Mouse (Mus musculus): Measurements from ENCODE around the gene Srgap3.
"Not testable (repeated sequence)": the region's sequence is repeated elsewhere in the genome, so short reads cannot be mapped to it uniquely, and the experiment has no call there.

Gene Srgap3

DNA sequence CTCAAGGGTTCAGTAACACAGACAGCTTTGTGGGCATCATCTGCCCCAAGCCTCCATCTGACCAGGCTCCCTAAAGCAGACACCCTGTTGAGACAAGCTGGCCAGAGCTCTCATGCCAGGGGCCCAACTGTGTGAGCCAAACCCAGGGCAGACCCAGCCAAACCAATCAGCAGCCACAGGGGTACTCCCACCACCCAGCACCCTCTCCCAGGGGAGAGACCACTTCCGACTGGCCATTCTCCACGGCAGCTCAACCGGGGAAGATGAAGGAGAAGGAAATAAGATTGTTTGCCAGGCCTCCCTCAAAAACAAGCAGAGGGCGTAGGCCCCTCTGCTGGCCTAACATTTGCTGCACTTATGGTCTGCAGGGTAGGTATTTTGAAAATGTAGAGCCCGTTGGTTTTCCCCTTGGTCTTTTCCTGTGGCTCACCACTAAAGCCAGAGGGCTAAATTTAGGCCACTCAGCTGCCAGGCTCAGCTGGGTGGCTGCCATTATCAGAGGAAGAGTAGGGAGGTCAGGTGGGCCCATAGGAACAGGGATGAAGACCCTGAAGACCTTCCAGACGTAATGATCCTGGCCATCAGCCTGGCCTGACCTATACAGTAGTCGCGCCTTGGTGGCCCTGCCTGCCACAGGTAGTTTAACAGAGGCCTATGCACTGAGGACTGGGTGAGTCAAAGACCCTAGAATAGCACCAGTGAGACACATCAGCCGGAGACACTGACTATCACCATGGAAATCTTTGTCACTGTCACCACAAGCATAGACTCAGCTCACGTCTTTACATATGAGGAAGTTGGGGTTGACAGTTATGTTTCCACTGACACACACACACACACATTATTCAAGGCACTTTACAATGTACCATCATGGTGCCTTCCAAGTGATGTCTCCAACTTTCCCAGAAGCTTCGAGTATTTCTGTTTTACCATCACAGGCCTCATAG is 85.4 kb downstream of the Srgap3 start:
- DNase-seq (ENCODE audit: low read depth, low spot score) = no peak

DNA sequence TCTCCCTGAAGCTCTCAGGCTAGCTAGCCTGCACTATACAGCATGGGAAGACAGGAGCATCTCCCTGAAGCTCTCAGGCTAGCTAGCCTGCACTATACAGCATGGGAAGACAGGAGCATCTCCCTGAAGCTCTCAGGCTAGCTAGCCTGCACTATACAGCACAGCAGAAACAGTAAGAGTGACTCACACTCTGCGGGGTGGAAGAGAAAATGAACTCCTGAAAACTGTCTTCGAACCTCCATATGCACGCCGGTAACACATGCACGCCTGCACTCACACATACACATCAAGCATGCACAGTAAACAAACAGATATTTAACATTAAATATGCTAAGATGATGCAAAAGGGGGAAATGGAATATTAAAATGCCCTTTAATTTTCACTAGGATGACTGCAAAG is 86.8 kb downstream of the Srgap3 start:
- not testable (repeated sequence) for DNase-seq (ENCODE audit: low read depth, low spot score)

DNA sequence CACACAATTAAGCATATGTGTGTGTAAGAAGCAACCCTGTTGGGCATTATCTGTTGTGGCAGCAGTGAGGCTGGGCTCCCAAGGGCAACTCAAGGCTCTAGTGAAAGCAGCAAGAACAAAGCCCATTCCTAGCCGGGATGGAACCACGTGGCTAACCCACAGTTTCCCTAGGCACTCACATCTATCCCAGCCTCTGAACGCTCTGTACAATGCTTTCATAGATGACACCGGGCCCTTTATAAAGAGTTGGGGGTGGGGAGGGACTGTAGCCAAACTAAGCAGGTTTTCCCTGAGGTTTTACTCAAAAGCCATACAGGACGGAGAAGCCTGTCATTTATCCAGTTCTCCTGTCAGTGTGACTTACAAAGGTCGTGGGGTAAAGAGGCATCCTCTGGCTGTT is 90.0 kb downstream of the Srgap3 start:
- no peak for DNase-seq (ENCODE audit: low read depth, low spot score)

DNA sequence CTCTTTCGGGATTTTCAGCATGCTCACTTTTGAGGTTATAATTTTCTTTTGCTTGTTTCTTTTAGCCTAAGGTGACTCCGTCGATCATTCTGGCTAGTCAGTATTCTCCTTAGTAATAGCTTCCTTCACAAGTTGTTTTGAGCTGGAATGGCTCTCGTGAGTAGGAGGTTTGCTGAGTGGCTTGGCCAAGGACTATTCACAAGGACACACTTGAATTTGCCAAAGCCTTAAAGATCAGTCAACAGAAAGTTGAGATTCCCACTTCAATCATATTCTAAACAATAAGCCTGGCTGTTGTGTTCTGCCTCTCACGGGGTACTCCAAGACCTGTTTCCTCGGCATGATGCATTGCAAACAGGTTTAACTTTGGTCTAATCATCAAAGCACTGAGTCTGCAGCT is 91.9 kb downstream of the Srgap3 start:
- DNase-seq (ENCODE audit: low read depth, low spot score) = no peak

DNA sequence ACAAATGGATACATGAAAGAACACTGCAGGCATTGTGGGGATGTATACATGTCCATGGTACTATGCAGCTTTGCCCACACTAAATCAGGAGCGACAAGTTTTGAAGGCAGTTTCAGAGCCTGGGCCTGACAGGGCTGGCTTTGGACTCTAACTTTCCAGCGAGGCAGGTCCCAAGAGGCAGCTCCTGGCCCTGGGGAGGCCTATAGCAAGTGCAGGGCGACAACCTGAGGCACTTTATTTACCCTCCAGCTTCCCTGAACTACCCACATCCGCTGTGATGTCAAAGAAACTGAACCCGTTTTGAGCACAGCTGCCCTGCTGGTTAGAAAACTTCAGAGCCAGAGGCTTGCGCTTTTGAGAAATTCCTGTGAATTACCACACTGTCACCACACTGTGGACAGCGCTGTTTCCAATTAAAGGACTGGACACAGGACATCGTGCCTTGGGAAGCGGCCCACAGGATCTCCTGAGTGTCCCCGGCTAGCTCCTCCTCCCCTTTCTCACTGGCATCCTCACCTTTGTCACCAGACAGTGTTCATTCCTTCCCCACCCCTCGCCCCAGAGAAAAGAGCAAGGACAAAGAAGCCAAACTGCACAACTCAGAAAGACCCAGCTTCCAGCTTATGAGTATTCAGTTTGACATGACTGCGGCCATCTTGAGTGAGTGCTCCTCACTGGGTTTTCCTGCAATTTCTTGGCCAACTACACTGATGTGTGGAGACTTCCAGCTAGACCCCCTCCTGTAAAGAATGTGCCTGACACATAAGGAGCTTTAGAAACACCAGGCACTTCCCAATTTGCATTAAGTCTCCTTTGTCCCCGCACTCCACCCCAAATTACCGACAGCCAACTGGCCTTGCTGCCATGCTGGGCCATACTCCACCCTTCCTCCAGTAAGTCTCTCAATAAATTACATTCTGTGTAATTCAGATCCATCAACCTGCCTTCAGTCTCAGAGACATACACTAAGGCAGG is 94.5 kb downstream of the Srgap3 start:
- no peak for DNase-seq (ENCODE audit: low read depth, low spot score)

DNA sequence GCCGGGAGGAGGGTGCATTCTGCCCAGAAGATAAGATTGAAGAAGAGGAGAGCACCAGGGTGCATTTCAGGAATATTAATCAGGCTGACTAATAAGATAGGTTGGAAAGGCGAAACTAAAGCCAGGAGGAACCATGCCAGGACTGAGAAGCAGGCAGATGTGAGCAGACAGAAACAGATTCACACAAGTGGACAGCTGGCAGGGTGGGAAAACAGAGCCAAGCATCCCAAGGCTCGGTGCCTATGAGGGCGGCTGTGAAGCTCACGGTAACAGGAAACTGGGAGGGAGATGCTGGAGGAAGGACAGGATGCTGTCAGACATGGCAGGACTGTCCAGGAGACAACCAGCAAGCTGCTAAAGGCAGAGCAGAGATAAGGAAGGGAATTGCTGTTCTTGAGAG is 96.3 kb downstream of the Srgap3 start:
- no peak for DNase-seq (ENCODE audit: low read depth, low spot score)

DNA sequence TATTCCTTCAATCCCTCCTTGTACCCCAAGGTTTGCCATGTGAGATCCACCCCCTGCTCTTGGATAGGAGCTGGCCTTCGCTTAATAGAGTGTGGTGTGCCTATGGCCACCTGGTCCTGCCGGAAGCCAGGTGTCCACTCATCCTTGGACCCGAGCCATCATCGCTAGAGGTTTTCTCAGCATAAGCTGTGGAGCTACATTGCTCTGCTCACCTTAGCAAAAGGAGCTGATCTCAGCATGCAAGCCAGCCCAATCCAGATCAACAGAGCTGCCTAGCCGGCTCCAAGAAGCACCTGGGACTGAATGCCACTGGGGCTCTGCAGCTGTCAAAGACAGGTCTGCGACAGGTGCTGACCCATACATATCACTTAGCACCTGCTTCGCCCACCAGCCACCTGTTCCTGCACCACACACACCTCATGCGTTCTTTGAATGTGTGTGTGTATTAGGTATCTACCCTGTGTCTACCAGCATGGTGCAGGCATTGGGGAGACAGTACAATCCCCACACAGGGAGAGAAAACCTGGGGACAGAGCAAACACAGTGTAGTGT is 98.4 kb downstream of the Srgap3 start:
- no peak for DNase-seq (ENCODE audit: low read depth, low spot score)

DNA sequence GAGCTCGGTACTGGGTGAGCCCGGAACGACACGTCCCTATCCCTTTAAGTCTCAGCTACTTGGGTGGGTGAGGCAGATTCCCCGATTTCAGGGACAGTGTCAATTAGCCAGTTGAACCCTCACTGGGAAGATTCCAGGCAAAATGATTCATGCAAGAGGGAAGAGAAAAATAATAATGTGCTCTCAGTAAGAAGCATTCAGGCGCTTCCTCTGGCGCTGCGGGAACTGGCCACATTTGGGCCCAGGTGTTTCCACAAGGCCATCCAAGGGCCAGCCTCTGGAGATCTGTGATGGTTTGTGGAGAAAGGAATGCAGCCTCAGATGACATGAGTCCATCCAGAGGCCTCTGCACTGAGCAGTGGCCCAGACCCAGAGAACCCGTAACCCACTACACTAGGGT is 100.2 kb downstream of the Srgap3 start:
- DNase-seq (ENCODE audit: low read depth, low spot score) = no peak

DNA sequence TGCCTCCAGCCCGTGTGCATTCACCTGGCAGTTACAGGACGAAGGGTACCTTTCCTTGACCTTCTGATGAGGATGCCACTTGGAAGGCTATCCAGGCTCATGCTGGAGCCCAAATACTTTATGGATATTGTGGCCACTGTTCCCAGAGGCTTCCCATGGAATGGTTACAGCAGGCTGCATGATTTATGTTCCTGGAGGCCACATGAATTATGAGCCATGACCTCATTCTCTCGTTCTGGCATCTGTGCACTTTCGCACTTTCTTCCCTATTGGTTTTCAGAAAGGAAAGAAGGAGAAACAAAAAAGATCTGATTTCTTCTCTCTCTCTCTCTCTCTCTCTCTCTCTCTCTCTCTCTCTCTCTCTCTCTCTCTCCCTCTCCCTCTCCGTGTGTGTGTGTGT is 104.6 kb downstream of the Srgap3 start:
- no peak for DNase-seq (ENCODE audit: low read depth, low spot score)

DNA sequence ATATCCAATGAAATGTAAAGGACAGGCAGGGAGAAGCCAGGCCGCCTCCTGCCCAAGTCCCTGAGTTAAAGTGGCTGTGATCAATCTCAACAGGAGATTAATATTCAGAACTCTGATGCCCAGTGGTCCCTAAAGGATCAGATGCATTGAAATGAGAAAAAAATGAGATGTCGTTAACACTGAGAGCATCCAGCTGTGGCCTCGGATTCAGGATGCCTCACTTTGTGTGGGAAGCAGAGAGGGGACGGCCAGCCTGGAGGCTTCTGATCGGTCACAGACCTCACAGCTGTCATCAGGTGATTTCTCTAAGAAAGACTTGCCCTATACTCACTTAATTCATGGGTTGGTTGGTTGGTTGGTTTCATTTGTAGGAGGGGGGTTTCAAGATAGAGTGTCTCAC is 106.7 kb downstream of the Srgap3 start:
- no peak for DNase-seq (ENCODE audit: low read depth, low spot score)

DNA sequence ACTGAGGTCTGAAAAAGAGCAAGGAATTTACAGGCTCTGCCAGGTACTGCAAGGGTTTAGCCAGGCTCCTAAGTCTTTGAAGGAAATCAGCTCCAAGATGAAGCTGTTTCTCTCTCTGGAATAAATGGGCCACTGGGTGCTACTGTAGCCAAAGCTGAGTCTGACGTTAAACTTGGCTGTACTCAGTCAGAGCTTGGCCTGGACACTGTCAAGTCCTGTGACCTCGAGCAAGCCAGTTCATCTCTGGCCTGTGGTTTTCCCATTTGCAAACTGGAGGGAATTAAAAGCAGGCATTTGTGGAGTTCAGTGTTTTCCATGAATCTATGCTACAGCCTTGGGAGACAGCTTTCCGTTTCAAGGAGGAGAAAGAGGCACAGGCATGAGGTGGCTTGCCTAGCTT is 107.7 kb downstream of the Srgap3 start:
- DNase-seq (ENCODE audit: low read depth, low spot score) = no peak

DNA sequence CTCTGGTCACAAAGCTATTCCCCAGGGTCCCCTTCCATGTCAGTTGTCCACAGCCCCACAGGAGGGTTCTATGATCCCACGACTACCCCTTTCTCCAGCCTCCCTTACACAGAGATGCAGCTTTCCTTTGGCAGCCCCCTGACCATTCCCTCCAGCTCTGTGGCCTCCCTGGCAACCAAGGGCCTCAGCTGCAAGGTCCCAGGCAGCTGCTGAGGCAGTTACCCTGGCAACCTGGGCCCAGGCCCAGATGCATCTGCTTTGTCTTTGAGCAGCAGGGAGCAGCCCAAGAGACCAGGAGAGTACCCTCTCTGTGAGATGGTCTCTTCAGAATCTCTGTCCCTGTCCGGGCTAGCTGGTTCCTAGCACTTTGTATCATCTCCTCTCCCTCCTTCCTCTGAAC is 108.2 kb downstream of the Srgap3 start:
- DNase-seq (ENCODE audit: low read depth, low spot score) = no peak

DNA sequence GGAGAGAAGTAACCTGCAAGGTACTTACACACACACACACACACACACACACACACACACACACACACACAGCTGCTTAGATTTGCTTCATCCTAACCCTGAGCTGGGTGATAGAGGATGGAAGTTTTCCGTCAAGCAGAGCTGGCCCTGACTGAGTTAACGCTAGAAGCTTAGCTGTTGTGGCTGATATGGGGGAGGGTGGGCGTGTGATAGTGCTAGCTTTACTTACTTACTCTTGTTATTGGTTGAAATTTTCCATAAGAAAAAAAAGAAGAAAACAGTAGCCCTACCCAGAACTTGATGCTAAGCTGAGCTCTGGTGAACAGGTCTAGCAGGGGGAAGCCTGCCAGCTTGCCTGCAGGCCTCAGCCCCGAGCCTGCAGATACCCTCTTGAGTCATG is 110.4 kb downstream of the Srgap3 start:
- DNase-seq (ENCODE audit: low read depth, low spot score) = no peak

DNA sequence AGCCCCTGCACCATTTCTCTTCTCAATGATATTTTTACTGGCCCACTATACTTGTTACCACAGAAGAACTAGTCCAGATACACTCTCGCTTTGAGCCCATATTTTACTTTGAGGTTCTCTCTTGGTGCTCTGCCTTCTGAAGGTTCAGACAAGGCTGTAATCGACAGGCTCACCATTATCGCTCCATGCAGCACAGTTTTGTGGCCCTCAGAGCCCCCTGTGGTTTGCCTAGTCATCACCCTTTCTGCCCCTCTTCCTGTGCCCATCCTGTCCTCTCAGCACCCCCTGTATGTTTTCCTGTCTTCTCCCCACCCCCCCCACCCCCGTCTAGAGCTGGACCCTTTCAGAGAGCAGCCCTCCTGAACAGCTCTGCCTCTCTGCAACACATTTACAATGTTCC is 111.7 kb downstream of the Srgap3 start:
- no peak for DNase-seq (ENCODE audit: low read depth, low spot score)

DNA sequence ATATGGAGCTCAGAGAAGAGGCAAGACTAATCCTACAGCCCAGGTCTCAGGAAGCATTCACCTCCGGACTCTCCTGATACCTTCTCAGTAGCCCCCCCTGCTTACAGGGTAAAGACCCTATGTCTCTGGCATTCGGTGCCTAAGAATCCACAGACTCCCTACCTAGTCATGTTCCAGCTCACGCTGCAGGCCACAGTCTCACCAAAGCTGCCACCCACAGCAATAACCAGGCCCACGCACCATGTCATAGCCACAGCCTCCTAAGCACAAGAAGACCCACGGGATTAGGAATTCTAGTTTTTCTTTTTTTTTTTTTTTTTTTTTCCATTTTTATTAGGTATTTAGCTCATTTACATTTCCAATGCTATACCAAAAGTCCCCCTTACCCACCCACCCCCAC is 112.6 kb downstream of the Srgap3 start:
- DNase-seq (ENCODE audit: low read depth, low spot score) = no peak

DNA sequence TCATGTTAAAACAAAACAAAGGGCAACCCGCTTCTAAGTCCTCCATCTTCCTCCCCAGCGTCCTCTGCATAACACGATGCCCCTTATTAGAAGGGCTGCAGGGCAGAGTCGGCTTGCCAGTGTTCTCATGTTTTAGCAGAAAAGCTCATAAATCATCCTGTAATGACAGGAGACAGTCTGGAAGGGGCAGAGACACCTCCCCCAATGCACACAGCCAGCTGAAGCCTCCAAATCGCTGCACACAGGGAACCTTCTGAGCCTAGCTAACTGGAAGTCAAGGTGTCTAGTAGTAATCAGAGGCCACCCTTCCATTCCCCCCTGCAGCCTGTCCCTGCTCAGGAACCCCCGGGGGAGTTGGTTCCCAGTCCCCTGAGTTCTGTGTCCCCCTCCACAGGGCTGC is 113.3 kb downstream of the Srgap3 start:
- no peak for DNase-seq (ENCODE audit: low read depth, low spot score)

DNA sequence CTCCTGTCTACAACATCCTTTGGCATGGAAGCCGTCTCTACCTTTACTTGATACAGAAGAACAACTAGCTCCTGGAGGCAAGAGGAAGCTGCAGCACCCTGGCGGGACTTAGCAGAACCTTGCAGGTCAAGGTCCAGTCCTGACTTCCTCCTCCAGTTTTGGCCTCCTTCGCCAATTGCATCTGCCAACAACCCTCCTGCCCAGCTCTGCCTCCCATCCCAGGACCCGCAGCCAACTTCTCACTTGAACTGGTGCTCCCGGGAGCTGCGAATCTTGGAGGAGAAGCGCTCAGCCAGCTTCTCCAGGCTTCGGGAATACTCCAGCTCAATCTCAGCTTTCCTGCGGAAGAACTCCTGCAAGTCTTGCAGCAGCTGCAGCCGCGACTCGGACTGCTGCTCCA is 117.9 kb downstream of the Srgap3 start:
- DNase-seq (ENCODE audit: low read depth, low spot score) = no peak

DNA sequence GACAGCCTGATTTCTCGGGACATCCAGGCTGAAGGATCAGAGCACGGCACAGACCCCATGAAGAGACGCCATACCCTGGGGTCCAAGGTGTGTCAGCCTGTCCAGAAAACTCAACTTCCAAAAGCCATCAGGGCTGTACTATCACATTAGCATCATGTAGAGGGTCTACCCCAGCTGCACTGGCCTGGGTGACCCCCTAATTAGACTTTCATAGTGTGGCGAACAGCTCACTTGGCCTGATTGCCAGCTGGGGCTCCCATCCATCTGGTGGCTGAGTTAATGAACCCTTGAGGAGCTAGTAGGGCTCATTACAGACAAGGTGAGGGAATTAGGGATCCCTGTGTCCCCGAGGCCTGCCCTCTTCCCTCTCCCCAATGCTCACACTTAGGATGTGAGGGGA is 118.6 kb downstream of the Srgap3 start:
- no peak for DNase-seq (ENCODE audit: low read depth, low spot score)

DNA sequence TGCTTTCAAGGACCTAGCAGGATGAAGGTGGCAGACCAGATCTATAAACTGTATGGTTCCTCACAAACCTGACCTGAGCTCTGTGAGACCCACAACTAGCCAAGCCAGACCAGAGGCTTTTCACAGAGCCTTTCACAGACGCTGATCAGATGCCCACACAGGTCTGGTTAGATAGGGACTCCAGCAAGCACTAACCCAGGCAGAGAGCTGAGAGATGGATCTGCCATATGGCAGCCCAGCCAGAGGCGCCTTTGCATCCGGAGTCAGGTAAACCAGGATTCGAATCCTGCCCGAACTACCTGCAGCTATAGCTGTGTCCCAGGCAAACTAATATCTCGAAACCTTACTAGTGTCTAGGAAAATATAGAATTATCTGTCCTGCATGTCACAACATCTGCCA is 121.4 kb downstream of the Srgap3 start:
- no peak for DNase-seq (ENCODE audit: low read depth, low spot score)

DNA sequence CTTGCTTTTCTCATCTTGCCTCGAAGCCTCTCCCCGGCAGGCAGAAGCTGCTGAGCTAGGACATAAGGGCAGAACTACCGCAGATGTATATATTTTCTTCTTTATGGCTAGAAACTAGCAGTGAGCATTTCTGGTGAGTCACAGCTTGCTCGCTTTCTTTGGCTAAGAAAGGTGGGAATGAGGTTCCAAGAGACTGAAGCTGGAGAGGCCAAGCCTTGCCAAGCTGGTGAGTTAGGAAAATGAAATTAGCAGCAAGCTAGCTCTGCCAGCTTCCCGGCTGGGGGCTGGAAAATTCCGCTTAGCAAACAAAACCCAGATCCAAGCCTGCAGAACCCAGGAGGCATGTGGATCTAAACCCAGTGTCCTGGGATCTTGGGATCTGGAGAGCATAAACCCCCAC is 124.0 kb downstream of the Srgap3 start:
- no peak for DNase-seq (ENCODE audit: low read depth, low spot score)

DNA sequence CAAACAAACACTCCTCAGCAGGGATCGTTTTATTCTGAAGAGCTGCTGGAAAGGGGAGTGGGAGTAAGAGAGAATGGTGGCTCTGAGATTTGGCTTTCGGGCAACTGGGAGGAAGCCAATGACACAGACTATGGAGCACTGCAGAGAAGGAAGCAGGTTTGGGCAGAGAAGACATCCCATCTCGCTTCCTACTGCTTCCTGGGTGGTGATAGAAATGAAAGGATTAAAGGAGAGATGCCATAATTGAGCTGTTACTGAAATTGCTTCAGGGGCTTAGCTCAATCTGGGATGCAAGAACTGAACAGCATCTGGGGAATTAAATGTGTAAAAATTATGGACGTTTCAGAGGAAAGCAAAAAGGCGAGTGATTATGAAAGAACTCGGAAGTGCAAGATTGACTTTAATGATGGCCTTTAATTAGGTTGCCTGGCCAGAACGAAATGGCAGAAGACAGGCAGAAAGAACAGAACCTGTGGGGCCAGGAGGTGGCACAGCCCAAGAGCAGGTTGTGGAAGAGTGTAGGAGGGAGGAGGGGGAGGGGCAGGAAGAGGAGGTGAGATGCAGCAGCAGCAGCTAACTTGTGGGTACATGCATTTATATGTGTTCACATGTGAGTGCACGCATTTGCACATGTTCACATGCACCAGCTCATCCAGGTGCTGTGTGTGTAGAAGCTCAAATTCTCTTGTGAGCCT is 126.6 kb downstream of the Srgap3 start:
- DNase-seq (ENCODE audit: low read depth, low spot score) = no peak
